Mouse (Mus musculus) C2C12 (cell line): ENCODE measurements around the gene Ckap4.

Source experiments
- CEBPB ChIP-seq: IDR thresholded peaks from one replicate; pipeline ENCODE4 v1.6.1; 2011; ENCODE audit warnings: low read depth, mild to moderate bottlenecking, control low read depth, moderate library complexity
- CTCF ChIP-seq: IDR thresholded peaks from one replicate; pipeline ENCODE4 v1.5.1; 2011; ENCODE audit not compliant: control insufficient read depth, insufficient read depth, insufficient read length
- FOSL1 ChIP-seq: IDR thresholded peaks from one replicate; pipeline ENCODE4 v1.8.0; 2011; ENCODE audit warnings: mild to moderate bottlenecking, low read length; ENCODE audit not compliant: poor library complexity, insufficient read depth, severe bottlenecking
- USF1 ChIP-seq: IDR thresholded peaks from one replicate; pipeline ENCODE4 v1.6.1; 2011; ENCODE audit warnings: low read depth, mild to moderate bottlenecking, control low read depth, moderate library complexity

DNA sequence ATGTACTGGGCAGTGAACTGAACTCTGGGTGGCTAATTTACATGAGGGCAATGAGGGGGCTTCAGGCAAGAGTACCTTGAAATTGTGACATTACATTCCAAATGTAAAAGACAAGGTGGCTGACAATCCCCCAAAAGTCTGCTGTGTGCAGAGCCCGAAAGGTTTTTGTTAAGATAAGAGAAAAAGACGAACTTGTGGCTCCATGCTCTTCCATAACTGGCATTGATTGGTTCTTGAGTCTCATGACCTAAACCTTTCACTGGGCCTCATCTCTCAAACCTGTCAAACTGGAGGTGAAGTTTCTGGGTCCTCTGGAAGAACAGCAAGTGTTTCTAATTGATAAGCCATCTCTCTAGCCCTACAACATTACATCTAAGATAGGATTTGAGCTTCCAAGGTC, 45.7 kb upstream of the Ckap4 start:
- TF ChIP-seq CTCF (no peak), FOSL1 (no peak), CEBPB (no peak), USF1 (no peak)
